Mouse (Mus musculus) liver, embryonic 14.5 days (tissue): ENCODE data around the gene Mks1.

ENCODE experiments used
- CTCF ChIP-seq: IDR thresholded peaks from 2 replicates; pipeline ENCODE4 v1.5.1; 2016; ENCODE audit warnings: antibody characterized with exemption, low read depth, control low read depth
- EP300 ChIP-seq: IDR thresholded peaks from 2 replicates; pipeline ENCODE4 v1.6.1; 2016; ENCODE audit warnings: antibody characterized with exemption, low read depth

- no peak for TF ChIP-seq CTCF
- TF ChIP-seq EP300 = no peak
Observed at GRCm38 (mm10) chr11:87879826-87880225, 26.8 kb downstream of the Mks1 start.
